In the genomic region with DNA sequence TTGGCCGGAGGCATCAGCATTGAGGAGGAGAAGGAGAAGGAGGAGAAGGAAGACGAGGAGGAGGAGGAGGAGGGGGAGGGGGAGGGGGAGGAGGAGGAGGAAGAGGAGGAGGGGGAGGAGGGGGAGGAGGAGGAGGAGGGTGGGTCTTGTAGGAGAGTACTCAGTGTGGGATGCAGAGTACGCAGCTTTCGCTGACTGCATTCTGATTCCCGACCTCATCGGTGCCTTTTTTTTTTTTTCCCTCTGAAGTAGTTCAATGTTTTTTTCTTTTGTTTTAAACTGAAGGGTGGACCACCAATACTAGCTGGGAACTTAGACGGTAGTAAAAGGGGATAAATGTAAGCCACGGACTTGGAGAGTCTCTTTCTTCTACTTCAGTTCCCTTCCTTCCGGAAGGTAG, we compare ENCODE assay signal across 8 mouse cellular contexts. TPM values are rescaled to one million over a fixed set of nuclear protein-coding genes. Genes with fewer than 3 reads are reported as not detected.
DNase-seq lines count a peak whose midpoint lies in the region; ATAC-seq and TF ChIP-seq lines count a peak whose summit lies in the region.

No protein-coding gene starts in this region.

- peak overlapping the region; percentile 82 for H3K9ac ChIP-seq in heart, embryonic 11.5 days (ENCODE audit: low read depth, low read length)
- no peak overlapping the region for H3K9ac ChIP-seq in liver, embryonic 14.5 days (replicated peaks)

- H3K27ac ChIP-seq in heart, embryonic 11.5 days (ENCODE audit: low read depth, low read length): peak overlapping the region; percentile 89; the same call in 1 of the 2 replicates
- H3K27ac ChIP-seq in liver, embryonic 14.5 days: no peak overlapping the region

- no peaks in the 10 kb centered on the region for H3K9me3 ChIP-seq in heart, embryonic 11.5 days (replicated peaks; ENCODE audit: control insufficient read depth, low read length)
- H3K9me3 ChIP-seq in liver, embryonic 14.5 days (ENCODE audit: control insufficient read depth, low read length): no peaks in the 10 kb centered on the region

- no peaks in the 10 kb centered on the region for H3K36me3 ChIP-seq in heart, embryonic 11.5 days (ENCODE audit: control insufficient read depth, insufficient read depth, low read length)
- H3K36me3 ChIP-seq in liver, embryonic 14.5 days (replicated peaks; ENCODE audit: control insufficient read depth, insufficient read depth, low read depth): no peaks in the 10 kb centered on the region

- H3K4me2 ChIP-seq in heart, embryonic 11.5 days: peak overlapping the region; percentile 93
- H3K4me2 ChIP-seq in liver, embryonic 14.5 days (ENCODE audit: low read depth): peak overlapping the region; percentile 35; the same call in 1 of the 2 replicates

- WGBS in heart, embryonic 11.5 days (ENCODE audit: insufficient replicate concordance): under 1% methylated on average over 8 of the region's 9 CpGs
- WGBS in liver, embryonic 14.5 days (ENCODE audit: insufficient replicate concordance): 4% methylated on average over 8 of the region's 9 CpGs

- no peak for ATAC-seq in heart, embryonic 11.5 days (replicated peaks; ENCODE audit: insufficient number of reproducible peaks, low FRiP score, low TSS enrichment)
- ATAC-seq in liver, embryonic 14.5 days (ENCODE audit: insufficient read depth): no peak

- H3K27me3 ChIP-seq in heart, embryonic 11.5 days (ENCODE audit: control insufficient read depth, insufficient read depth, low read length): peaks cover 35% of the 10 kb centered on the region
- peaks cover 62% of the 10 kb centered on the region for H3K27me3 ChIP-seq in liver, embryonic 14.5 days (ENCODE audit: control insufficient read depth, insufficient read depth, low read length)

- TF ChIP-seq EP300 in liver, embryonic 14.5 days (IDR thresholded peaks at IDR 0.05; ENCODE audit: low read depth): no peak

- H3K4me1 ChIP-seq in heart, embryonic 11.5 days (ENCODE audit: control insufficient read depth, insufficient read depth, low read length): peaks cover 21% of the 10 kb centered on the region; the same call in 1 of the 2 replicates
- H3K4me1 ChIP-seq in liver, embryonic 14.5 days (replicated peaks; ENCODE audit: control insufficient read depth in 2 of 2, insufficient read depth in 2 of 2, low read length in 1 of 2): no peaks in the 10 kb centered on the region; a peak in 1 of 4 replicates

- peak overlapping the region; percentile 62 for H3K4me3 ChIP-seq in heart, embryonic 11.5 days (ENCODE audit: low read depth, low read length)
- H3K4me3 ChIP-seq in liver, embryonic 14.5 days (ENCODE audit: insufficient read depth in 1 of 2, low read depth in 2 of 2, low read length in 2 of 2): peak overlapping the region; percentile 21 to 31

- no peak for DNase-seq in heart, adult 8-10 months (ENCODE audit: low spot score)
- DNase-seq in urinary bladder, adult 2 months (ENCODE audit: low spot score): peak; percentile 10
- DNase-seq in urinary bladder, postnatal 4 days (ENCODE audit: low spot score in 2 of 2): no peak
- DNase-seq in liver, embryonic 14.5 days (ENCODE audit: low read depth in 3 of 3, low spot score in 3 of 3): no peak
- DNase-seq in cerebellum, adult 11-12 months: no peak
- no peak for DNase-seq in thymus, postnatal 10 days (ENCODE audit: low spot score in 2 of 2)
- no peak for DNase-seq in right cerebral cortex, postnatal 4 days

- no peak for TF ChIP-seq CTCF in liver, embryonic 14.5 days (IDR thresholded peaks at IDR 0.05; ENCODE audit: low read depth)

RNA-seq across cellular contexts. Expression of a gene that starts 3.2 kb away (rescaled TPM):
- 28.0 and 37.4 TPM in 2 replicates for polyA plus RNA-seq in heart, embryonic 11.5 days (2014; fragmentation: Nextera tagmentation; extraction: Ambion mirVana)
- total RNA-seq in heart, adult 8-10 months (2022): 10 to 100 TPM; 17.9 to 23.3 (median 21.5) TPM
- 33.3 and 53.6 TPM in 2 replicates for polyA plus RNA-seq in urinary bladder, adult 2 months (2012; rRNA removed)
- 0.86 and 1.6 TPM in 2 replicates for polyA plus RNA-seq in liver, embryonic 14.5 days (2012; rRNA removed)
- polyA plus RNA-seq in liver, embryonic 14.5 days (2014; fragmentation: Nextera tagmentation; extraction: Ambion mirVana): 1.2 and 1.8 TPM in 2 replicates

Comparison
In these comparisons a context has a peak if more than half of its experiments do, and no peak if none do; other contexts are left out.
1. RNA of a gene that starts 3.2 kb away (polyA plus RNA-seq): 33.3 to 53.6 TPM in urinary bladder, adult 2 months and 28.0 to 37.4 TPM in heart, embryonic 11.5 days; 0.86 to 1.8 TPM in liver, embryonic 14.5 days; every median in the first group is over 10 times any median in the second.